Mouse (Mus musculus): ENCODE measurements around the gene Lyrm2. TPM values are rescaled to one million over a fixed set of nuclear protein-coding genes. Genes with fewer than 3 reads are reported as not detected.

Gene Lyrm2
- polyA plus RNA-seq (2012; rRNA removed): 83.5 and 116 TPM in 2 replicates

DNA sequence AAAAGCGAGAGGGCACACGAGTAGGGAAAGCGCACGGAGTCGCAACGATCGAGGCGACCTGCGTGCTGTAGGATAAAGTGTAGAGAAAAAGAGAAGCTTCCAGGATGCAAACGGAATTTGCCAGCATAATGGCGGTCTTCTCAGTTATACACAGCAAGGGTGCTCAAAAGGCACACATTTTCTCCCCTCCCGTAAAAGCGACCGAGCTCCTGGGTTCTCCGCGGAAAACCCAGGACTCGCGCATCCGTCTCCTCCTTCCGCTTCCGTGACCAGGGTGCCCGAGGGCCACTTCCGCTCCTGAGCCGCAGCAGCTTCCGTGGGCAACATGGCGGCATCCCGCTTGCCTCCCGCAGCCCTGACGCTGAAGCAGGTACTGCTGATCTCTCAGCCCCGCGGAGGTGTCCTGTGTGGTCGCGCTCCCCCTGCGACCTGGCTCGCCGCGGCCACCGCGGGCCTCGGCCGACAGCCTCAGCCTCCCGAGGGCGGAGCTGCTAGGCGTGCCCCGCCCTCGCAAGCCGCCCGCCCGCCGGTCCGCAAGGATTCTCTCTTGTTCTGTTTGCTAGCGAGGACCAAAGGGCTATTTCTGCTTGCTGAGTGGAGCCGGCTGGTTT lies at the start of gene Lyrm2:
Gene Lyrm2 (plus strand): TSS at position 288 of the 611 bp plus-strand sequence.

Other genes with a start within 250 kb of the Lyrm2 start
- 0.02 and 0.12 TPM in 2 replicates for gene Gja10, start 197.5 kb upstream of the Lyrm2 start, polyA plus RNA-seq (2012; rRNA removed)
- gene Casp8ap2, start 184.8 kb upstream of the Lyrm2 start, polyA plus RNA-seq (2012; rRNA removed): 17.9 and 22.4 TPM in 2 replicates
- gene Mdn1, start 143.1 kb upstream of the Lyrm2 start, polyA plus RNA-seq (2012; rRNA removed): 22.0 and 44.3 TPM in 2 replicates
- 13.2 and 14.5 TPM in 2 replicates for gene Ankrd6, start 150.6 kb downstream of the Lyrm2 start, polyA plus RNA-seq (2012; rRNA removed)
- 22.7 and 30.1 TPM in 2 replicates for gene Rragd, start 182.8 kb downstream of the Lyrm2 start, polyA plus RNA-seq (2012; rRNA removed)
- 20.1 and 30.4 TPM in 2 replicates for gene Ube2j1, start 231.2 kb downstream of the Lyrm2 start, polyA plus RNA-seq (2012; rRNA removed)

Data from central nervous system, embryonic 11.5 days (tissue).